Mouse (Mus musculus) small intestine, adult 2 months (tissue): Measurements from ENCODE around the gene Fermt3.

Experiments
- CTCF ChIP-seq: fragments of 200-500 bp; IDR thresholded peaks from 2 replicates; pipeline ENCODE4 v1.5.1; 2012; ENCODE audit warnings: low read depth, mild to moderate bottlenecking, control low read depth, inconsistent platforms, low read length, moderate library complexity, mixed read lengths; ENCODE audit not compliant: insufficient replicate concordance, insufficient read length; ENCODE audit errors: extremely low read depth
- POLR2A ChIP-seq: fragments of 200-500 bp; IDR thresholded peaks from 2 replicates; pipeline ENCODE4 v1.6.1; 2012; ENCODE audit warnings: low read depth, mild to moderate bottlenecking, control low read depth, inconsistent platforms, low read length, moderate library complexity

- TF ChIP-seq CTCF: no peak
- no peak for TF ChIP-seq POLR2A
Observed at GRCm38 (mm10) chr19:7055173-7055572, 35.9 kb upstream of the Fermt3 start.
